Mouse (Mus musculus) small intestine, adult 2 months (tissue): ENCODE measurements around the gene Wdr60. TPM values are rescaled to one million over a fixed set of nuclear protein-coding genes. Genes with fewer than 3 reads are reported as not detected.

Experiments used
- H3K27ac ChIP-seq: fragments of 200-500 bp; 2 replicates; pipeline ENCODE4 v1.5.1; 2012; ENCODE audit warnings: low read depth, low read length, control low read depth, inconsistent platforms; ENCODE audit not compliant: insufficient read depth
- H3K27me3 ChIP-seq: fragments of 200-500 bp; 2 replicates; pipeline ENCODE4 v1.6.1; 2012; ENCODE audit warnings: mild to moderate bottlenecking, moderate library complexity, low read length, inconsistent platforms; ENCODE audit not compliant: control insufficient read depth, insufficient read depth
- H3K36me3 ChIP-seq: fragments of 200-500 bp; 2 replicates; pipeline ENCODE4 v1.6.1; 2012; ENCODE audit warnings: mild to moderate bottlenecking, low read length, control low read depth, inconsistent platforms; ENCODE audit not compliant: control insufficient read depth, insufficient read depth
- H3K4me1 ChIP-seq: fragments of 200-500 bp; 2 replicates; pipeline ENCODE4 v1.6.1; 2012; ENCODE audit warnings: low read length, inconsistent platforms, mixed read lengths; ENCODE audit not compliant: control insufficient read depth, insufficient read depth, insufficient read length
- H3K4me3 ChIP-seq: fragments of 200-500 bp; 2 replicates; pipeline ENCODE4 v1.5.1; 2012; ENCODE audit warnings: low read depth, mild to moderate bottlenecking, control low read depth, inconsistent platforms, low read length, moderate library complexity
- CTCF ChIP-seq: fragments of 200-500 bp; IDR thresholded peaks from 2 replicates; pipeline ENCODE4 v1.5.1; 2012; ENCODE audit warnings: low read depth, mild to moderate bottlenecking, control low read depth, inconsistent platforms, low read length, moderate library complexity, mixed read lengths; ENCODE audit not compliant: insufficient replicate concordance, insufficient read length; ENCODE audit errors: extremely low read depth
- POLR2A ChIP-seq: fragments of 200-500 bp; IDR thresholded peaks from 2 replicates; pipeline ENCODE4 v1.6.1; 2012; ENCODE audit warnings: low read depth, mild to moderate bottlenecking, control low read depth, inconsistent platforms, low read length, moderate library complexity
- whole genome bisulfite sequencing: fragments of 180-500 bp; shearing (Covaris S2); methylation state at CpG from one replicate; pipeline ENCODE4 v1.1.7; 2018; 5-methylcytosine and 5-hydroxymethylcytosine counted together
- polyA plus RNA-seq: library from polyadenylated mRNA; depleted of rRNA; stranded (reverse); fragments of >200 nt; gene quantifications from 2 replicates; pipeline ENCODE4 v1.2.3, GENCODE M21; 2012

Gene Wdr60
- polyA plus RNA-seq, 1 experiment = 0.95 TPM

- Histone ChIP-seq H3K36me3 (no peaks in the 10 kb centered on the region), H3K27me3 (no peaks in the 10 kb centered on the region), H3K27ac (no peak overlapping the region), H3K4me3 (no peak overlapping the region), H3K4me1 (peaks cover 7% of the 10 kb centered on the region)
- TF ChIP-seq POLR2A (no peak), CTCF (no peak)
- 82% methylated on average over 2 of the region's 2 CpGs for WGBS
Measured at GRCm38 (mm10) chr12:116264756-116265155, 1.9 kb upstream of the Wdr60 start.

GRCm38 (mm10) chr12:116258321-116258720 is 4.5 kb downstream of the Wdr60 start:
- TF ChIP-seq CTCF (no peak), POLR2A (no peak)
- Histone ChIP-seq H3K4me3 (no peak overlapping the region), H3K27ac (no peak overlapping the region), H3K27me3 (no peaks in the 10 kb centered on the region), H3K4me1 (peaks cover 5% of the 10 kb centered on the region), H3K36me3 (no peaks in the 10 kb centered on the region)
- WGBS = 85% methylated on average over 2 of the region's 2 CpGs

- Histone ChIP-seq H3K4me3 (no peak overlapping the region), H3K4me1 (no peaks in the 10 kb centered on the region)
- WGBS = 71% methylated on average over 11 of the region's 11 CpGs
Measured at GRCm38 (mm10) chr12:116255636-116256035, 7.2 kb downstream of the Wdr60 start.

GRCm38 (mm10) chr12:116254652-116255051 is 8.2 kb downstream of the Wdr60 start:
- TF ChIP-seq CTCF (no peak), POLR2A (no peak)
- WGBS = 70% methylated on average over 8 of the region's 8 CpGs
- Histone ChIP-seq H3K4me3 (no peak overlapping the region), H3K27me3 (no peaks in the 10 kb centered on the region), H3K4me1 (no peaks in the 10 kb centered on the region), H3K36me3 (no peaks in the 10 kb centered on the region), H3K27ac (no peak overlapping the region)

More at GRCm38 (mm10) chr12:116255636-116256035, 7.2 kb downstream of the Wdr60 start:
- Histone ChIP-seq H3K27me3 (no peaks in the 10 kb centered on the region), H3K27ac (no peak overlapping the region), H3K36me3 (no peaks in the 10 kb centered on the region)
- TF ChIP-seq CTCF (no peak), POLR2A (no peak)

GRCm38 (mm10) chr12:116244601-116245000 is 18.2 kb downstream of the Wdr60 start:
- TF ChIP-seq POLR2A = no peak
- TF ChIP-seq CTCF = no peak
- WGBS = 83% methylated on average over 1 of the region's 1 CpGs
- no peaks in the 10 kb centered on the region; the same call in 1 of the 2 replicates for H3K27me3 ChIP-seq
- H3K36me3 ChIP-seq = peaks cover 2% of the 10 kb centered on the region; the same call in 1 of the 2 replicates
- H3K27ac ChIP-seq = no peak overlapping the region
- no peak overlapping the region for H3K4me3 ChIP-seq
- no peaks in the 10 kb centered on the region for H3K4me1 ChIP-seq

GRCm38 (mm10) chr12:116238803-116239202 is 24.0 kb downstream of the Wdr60 start:
- Histone ChIP-seq H3K27me3 (no peaks in the 10 kb centered on the region; the same call in 1 of the 2 replicates), H3K27ac (no peak overlapping the region), H3K36me3 (no peaks in the 10 kb centered on the region), H3K4me1 (no peaks in the 10 kb centered on the region), H3K4me3 (no peak overlapping the region)
- 40% methylated on average over 3 of the region's 3 CpGs for WGBS
- no peak for TF ChIP-seq CTCF
- TF ChIP-seq POLR2A = no peak

- no peak overlapping the region for H3K27ac ChIP-seq
- H3K36me3 ChIP-seq = no peaks in the 10 kb centered on the region
- no peaks in the 10 kb centered on the region; the same call in 1 of the 2 replicates for H3K27me3 ChIP-seq
- TF ChIP-seq POLR2A = no peak
- H3K4me3 ChIP-seq = no peak overlapping the region
- H3K4me1 ChIP-seq = no peaks in the 10 kb centered on the region
Measured at GRCm38 (mm10) chr12:116238370-116238769, 24.5 kb downstream of the Wdr60 start.

- WGBS = 75% methylated on average over 3 of the region's 3 CpGs
- Histone ChIP-seq H3K4me1 (no peaks in the 10 kb centered on the region), H3K36me3 (no peaks in the 10 kb centered on the region), H3K27ac (no peak overlapping the region), H3K4me3 (no peak overlapping the region), H3K27me3 (no peaks in the 10 kb centered on the region; the same call in 1 of the 2 replicates)
- TF ChIP-seq POLR2A (no peak), CTCF (no peak)
Measured at GRCm38 (mm10) chr12:116236658-116237057, 26.2 kb downstream of the Wdr60 start.
